Mouse (Mus musculus) neural tube, embryonic 10.5 days (tissue): ENCODE measurements around the gene Dennd4c.
A peak's percentile ranks its signal among the peaks of the same experiment; 100 is the strongest.

Source experiments
- DNase-seq: peaks from one replicate; pipeline ENCODE4 v3.0.0-alpha.2; 2017; ENCODE audit warnings: low spot score; ENCODE audit errors: extremely low spot score

The Dennd4c gene

DNA sequence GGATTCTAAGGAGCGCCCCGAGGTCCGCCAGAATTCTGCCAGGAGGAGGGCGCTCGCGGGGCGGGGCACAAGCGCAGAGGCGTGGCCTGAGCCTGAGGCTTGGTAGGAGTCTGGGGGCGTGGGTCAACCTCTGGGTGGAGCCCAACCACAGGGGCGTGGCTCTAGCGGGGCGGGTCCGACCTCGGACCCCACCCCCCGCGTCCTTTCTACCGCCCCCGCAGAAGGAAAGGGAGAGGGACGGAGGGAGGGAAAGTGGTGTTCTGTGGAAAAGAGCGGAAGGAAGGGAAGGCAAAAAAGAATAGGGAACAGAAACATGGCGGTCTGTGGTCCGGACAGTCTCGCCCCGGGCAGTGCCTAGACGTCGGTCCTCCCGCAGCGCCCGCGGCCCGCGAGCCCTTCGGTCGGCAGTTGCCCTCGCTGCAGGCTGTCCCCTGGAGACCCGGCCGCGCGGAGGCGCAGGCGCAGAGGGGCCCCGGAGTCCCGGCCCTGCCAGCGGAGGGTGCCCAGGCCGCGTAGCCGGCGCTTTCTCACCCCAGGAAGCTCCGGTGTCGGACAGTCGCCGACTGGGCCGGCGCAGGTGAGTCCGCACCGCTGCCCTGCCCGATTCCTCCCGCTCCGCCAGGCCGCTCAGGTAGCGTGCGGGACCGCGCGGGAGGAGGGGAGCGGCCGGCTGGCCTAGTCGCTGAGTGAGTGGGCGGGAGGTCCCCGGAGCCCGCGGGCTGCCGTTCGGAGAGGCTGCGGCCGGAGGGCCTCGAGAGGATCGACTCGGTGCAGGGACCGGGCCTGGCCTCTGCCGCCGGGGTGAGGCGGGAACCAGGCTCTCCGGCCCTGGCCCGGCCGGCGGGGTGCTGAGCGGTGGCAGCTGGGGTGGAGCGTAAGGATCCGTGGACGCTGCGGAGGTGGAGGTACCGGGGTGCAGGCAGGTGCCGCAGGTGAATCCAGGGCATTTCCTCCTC, at the start of gene Dennd4c:
Gene Dennd4c, plus strand, starts transcription at position 220 of the 956 bp plus-strand sequence.
- peak; percentile 92 for DNase-seq

GRCm38 (mm10) chr4:86699161-86699865, 49.0 kb upstream of the Dennd4c start:
- DNase-seq, result no peak

DNA sequence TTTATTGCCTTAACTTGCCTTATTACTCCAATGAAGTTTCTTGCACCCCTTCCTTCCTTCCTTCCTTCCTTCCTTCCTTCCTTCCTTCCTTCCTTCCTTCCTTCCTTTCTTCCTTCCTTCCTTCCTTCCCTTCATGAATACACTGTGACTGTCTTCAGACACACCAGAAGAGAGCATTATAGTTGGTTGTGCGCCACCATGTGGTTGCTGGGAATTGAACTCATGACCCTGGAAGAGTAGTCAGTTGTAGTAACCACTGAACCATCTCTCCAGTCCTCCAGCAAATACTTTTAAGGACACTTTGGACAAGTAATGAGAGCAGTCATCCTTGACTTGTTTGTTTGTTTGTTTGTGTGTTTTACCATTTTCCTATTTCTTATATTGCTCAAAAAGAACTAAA, 39.6 kb upstream of the Dennd4c start:
- no peak for DNase-seq

DNA sequence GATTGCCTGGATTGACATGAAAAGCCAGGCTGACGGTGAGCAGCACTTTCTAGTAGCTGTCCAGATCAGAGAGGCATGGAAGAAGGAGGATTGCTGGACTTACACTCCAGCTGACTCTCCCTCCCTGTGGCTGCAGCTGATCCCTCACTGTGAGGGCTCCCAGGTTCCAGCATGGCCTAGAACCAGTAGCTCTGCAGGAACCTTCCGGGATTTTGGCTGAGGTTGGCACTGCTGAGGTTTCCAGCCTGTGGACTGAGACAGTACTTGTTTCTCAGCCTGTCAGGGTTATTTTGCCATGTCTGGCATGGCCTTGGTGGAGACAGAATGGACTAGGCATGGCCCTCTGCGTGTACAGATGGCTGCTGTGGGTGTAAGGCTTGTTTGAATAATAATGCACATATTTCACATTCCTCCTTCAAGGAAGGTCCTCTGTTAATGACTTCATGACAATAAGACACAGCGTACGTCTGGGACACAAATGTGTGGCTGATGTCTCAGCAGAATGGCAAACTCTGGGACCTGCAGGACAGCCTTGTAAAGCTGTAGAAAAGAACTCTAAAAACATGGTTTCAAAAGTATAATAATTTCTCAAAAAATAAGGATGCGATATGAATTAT, 38.2 kb upstream of the Dennd4c start:
- DNase-seq, result no peak

GRCm38 (mm10) chr4:86710666-86711215, 37.6 kb upstream of the Dennd4c start:
- DNase-seq, result no peak

DNA sequence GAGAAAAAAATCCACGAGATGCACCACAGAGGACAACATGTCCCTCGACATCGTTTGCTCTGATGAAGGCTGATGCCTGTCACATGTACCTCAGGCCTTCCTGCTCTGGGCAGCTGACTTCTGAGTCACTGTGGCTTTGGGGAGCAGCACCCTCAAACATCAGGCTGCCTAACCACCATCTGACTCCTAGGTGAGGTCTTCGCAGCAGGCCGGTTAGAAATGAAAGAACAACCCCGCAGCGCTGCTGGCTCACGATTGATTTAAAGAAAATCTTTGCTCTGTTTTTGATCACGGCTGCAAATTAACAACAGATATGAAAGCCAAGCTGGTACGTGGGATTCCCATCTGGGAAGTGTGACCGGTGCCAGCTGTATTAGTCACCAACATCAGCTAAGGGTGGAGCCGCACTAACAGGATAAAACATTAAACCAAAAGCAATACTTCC, 35.6 kb upstream of the Dennd4c start:
- no peak for DNase-seq

DNA sequence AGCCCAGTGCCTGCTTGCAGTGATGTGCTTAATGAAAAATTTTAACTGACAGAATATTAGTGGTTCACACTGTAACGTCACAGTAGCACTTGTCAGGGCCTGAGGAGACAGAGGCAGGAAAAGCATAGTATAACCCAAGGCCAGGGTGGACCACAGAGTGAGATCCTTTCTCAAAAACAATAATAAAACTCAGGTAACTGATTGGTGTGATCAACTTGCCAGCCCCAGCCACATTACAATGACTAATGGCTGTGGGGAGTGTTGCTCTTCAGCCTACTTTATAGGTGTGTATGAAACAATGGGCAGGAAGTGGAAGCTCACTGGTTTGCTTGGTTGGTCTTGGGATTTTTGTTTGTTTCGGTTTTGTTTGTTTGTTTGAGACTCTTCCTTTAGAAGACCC, 34.8 kb upstream of the Dennd4c start:
- no peak for DNase-seq

DNA sequence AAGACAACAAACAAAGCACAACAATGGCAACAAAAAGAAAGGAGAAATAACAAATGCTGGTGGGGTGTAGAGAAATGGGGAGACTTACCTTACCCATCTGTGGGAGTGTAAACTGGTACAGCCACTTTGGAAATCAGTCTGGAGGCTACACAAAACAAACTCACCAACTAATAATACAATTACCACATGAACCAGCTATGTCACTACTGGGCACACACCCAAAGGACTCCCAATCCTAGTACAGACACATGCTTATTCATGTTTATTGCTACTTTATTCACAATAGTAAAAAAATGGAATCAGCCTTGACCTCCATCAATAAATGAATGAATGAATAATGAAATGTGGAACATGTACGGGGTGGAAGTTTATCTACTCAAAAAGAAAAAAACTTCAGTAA, 33.0 kb upstream of the Dennd4c start:
- DNase-seq, result no peak

DNA sequence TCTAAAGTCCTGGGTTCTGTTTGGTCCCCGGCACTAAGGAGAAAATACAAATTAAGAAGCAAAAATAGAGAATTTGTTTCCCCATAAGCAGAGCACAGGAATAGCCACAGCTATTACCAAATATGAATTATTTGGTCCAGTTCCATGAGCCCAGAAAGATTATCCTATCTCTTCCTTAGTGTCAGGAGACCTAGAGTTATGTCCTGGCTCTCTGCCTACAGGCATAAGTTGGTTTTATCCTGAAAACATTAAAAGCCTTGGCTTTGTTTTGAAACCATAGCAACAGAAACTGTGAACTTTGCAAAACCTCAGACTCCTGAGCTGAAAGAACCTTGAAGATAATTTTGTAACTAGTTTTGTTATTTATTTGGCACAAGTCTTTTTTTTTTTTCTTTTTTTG, 31.2 kb upstream of the Dennd4c start:
- no peak for DNase-seq

DNA sequence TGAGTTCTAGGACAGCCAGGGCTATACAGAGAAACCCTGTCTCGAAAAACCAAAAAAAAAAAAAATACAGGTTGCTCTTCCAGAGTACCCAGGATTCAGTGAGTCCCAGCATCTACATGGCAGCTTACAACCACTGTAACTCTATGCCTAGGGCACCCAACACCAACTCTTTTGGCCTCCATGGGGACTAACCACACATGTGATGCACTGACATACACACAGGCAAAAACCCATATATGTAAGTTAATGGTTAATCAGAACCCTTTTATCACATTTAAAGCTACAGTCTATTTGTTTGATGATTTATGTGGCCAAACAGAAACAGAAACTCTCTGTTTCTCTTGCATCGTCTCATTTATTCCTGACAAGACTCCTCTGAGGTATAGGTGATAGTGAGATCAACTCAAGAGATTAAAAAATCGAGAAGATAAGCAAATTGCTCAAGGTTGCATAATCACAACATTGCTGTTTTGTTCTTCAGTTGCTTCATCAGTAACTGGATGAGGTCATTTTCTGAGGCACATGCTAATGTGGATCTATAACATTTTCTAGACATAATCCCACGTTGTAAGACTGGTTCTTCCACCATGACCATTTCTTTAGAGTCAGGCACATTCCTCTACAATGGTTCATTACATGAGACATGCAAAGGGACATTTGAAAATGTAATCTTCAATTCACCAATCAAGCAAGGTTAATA, 29.3 kb upstream of the Dennd4c start:
- no peak for DNase-seq

- DNase-seq, result no peak
Measured at GRCm38 (mm10) chr4:86721856-86722358, 26.4 kb upstream of the Dennd4c start.

DNA sequence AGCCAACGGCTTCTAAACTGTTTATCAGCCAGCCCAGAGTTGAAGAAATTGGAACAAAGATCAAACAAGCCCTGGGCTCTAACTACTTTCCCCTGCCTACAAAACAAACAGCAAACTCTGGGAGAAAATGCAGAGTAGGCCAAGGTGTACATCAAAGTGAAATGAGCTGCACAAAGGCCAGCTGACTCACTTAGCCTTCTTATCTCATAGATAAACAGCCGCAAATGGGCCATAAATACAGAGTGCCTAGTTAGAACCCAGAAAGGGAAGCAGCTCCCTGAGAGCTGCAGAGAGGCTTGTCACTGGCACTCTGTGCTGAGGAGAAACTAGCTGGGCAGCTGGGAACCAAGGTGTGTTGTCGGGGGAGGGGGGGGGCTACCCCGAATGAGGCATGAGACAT, 23.2 kb upstream of the Dennd4c start:
- no peak for DNase-seq

GRCm38 (mm10) chr4:86726141-86726540, 22.2 kb upstream of the Dennd4c start:
- DNase-seq, result no peak

DNA sequence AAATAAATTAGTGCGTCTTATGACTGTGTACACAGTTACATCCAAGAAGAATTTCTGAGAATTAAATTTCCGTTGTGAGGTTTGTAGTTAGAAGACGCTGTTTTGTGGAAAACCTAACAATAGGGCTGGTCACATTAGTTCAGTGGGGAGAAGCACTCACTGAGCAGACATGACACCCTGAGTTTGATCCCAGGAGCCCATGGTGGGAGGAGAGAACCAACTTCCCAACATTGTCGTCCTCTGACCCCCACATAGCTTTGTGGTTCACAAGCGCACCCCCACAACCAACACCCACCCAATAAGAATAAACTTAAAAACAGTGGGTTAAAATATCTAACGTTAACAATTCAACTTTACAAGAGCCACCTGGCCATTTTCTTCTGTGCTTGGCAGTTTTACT, 18.5 kb upstream of the Dennd4c start:
- DNase-seq, result no peak

GRCm38 (mm10) chr4:86734088-86734841, 14.1 kb upstream of the Dennd4c start:
- DNase-seq, result no peak

DNA sequence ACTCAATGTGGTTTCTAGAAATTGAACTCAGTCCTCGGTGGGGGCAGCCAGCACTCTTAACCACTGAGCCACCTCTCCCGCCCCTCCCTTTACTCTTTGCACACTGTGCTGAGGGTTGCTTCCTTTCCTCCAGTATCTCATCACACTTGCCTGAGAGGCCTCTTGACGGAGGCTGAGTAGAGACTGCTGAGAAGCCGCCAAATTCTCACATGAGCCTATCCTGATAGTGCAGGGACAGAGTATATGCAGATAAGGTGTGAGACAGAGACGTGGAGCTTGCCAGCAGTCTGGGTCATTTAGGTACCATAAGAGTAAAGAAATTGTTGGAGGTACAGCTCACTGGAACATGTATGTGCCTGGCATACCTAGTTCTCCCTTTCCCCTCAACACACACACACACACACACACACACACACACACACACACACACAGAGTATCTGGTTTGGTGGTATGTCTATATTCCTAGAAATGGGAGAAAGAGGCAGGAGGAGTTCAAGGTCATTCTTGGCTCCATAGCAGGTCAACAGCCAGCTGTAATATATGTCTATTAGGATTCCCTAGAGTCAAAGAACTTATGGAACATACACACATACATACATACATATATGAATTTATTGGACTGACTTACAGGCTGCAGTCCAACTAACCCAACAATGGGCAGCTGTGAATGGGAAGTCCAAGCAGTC, 8.9 kb upstream of the Dennd4c start:
- DNase-seq, result no peak

- DNase-seq, result no peak
Measured at GRCm38 (mm10) chr4:86749361-86749841, 1.0 kb downstream of the Dennd4c start.

DNA sequence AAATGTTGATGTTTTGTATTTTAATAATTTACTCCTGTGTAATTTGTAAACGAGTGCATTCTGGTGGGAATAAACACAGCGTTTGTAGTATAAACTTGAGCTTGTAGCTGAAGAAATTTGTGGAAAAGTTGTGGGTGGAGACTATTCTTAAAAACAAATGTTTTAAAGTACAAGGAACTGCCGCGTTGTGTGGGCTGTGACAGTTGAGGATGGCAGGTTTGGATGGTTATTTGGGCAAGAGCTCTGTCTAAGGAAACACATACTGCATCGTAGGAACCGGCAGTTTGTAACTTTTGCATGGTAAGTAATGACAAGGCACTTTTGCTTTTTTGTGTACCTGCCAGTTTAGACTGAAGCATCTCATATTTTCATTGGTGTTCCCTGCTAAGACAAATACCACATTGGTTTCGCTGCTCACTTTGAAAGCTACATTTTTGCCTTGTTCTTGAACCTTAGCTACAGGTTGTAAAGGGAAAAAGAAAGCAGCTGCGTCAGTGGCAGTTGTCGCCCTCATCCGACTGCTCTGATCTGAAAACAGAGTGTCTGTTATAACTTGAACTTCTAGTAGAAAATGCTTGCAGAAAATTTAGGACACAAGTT, 2.1 kb downstream of the Dennd4c start:
- no peak for DNase-seq

DNA sequence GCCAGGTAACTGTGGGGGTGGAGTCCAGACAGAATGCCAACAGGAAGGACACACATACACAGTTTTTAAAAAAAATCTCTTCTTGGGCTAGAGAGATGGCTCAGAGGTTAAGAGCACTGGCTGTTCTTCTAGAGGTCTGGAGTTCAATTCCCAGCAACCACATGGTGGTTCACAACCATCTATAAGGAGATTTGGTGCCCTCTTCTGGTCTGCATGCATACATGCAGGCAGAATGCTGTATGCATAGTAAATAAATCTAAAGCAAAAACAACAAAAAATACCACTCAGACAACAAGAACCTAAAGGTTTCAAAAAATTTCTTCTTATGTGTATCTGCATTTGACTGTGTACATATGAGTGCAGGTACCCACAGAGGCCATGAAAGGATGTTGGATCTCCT, 16.0 kb downstream of the Dennd4c start:
- no peak for DNase-seq
